Mouse (Mus musculus) thymus, adult 2 months (tissue): ENCODE measurements around the gene Spata31d1c. TPM values are rescaled to one million over a fixed set of nuclear protein-coding genes. Genes with fewer than 3 reads are reported as not detected.

Source experiments
- DNase-seq: peaks from one replicate; pipeline ENCODE4 v3.0.0; 2021
- H3K27ac ChIP-seq: fragments of 200-500 bp; 2 replicates; pipeline ENCODE4 v1.5.1; 2012; ENCODE audit warnings: low read length, control low read depth; ENCODE audit not compliant: control insufficient read depth, insufficient read depth
- H3K27me3 ChIP-seq: fragments of 200-500 bp; 2 replicates; pipeline ENCODE4 v1.6.1; 2012; ENCODE audit warnings: mild to moderate bottlenecking, low read length, moderate library complexity, mixed read lengths; ENCODE audit not compliant: control insufficient read depth, insufficient read depth
- H3K36me3 ChIP-seq: fragments of 200-500 bp; 2 replicates; pipeline ENCODE4 v1.6.1; 2012; ENCODE audit warnings: mild to moderate bottlenecking, low read length, moderate library complexity; ENCODE audit not compliant: control insufficient read depth, insufficient read depth
- H3K4me1 ChIP-seq: fragments of 200-500 bp; replicated peaks from 2 replicates; pipeline ENCODE4 v1.6.1; 2012; ENCODE audit warnings: low read length; ENCODE audit not compliant: control insufficient read depth, insufficient read depth
- H3K4me3 ChIP-seq: fragments of 200-500 bp; 2 replicates; pipeline ENCODE4 v1.5.1; 2012; ENCODE audit warnings: mild to moderate bottlenecking, low read length, control low read depth, moderate library complexity; ENCODE audit not compliant: control insufficient read depth, insufficient read depth
- CTCF ChIP-seq: fragments of 200-500 bp; IDR thresholded peaks from 2 replicates; pipeline ENCODE4 v1.5.1; 2012; ENCODE audit warnings: mild to moderate bottlenecking, control low read depth, low read length, moderate library complexity, borderline replicate concordance; ENCODE audit not compliant: control insufficient read depth, poor library complexity, insufficient read depth; ENCODE audit errors: extremely low read depth
- POLR2A ChIP-seq: fragments of 200-500 bp; IDR thresholded peaks from 2 replicates; pipeline ENCODE4 v1.6.1; 2012; ENCODE audit warnings: mild to moderate bottlenecking, low read length, control low read depth, moderate library complexity; ENCODE audit not compliant: control insufficient read depth, poor library complexity, insufficient read depth; ENCODE audit errors: extremely low read depth
- WGBS: fragments of 180-500 bp; shearing (Covaris S2); methylation state at CpG from one replicate; pipeline ENCODE4 v1.1.7; 2018; 5-methylcytosine and 5-hydroxymethylcytosine counted together
- polyA plus RNA-seq: library from polyadenylated mRNA; depleted of rRNA; stranded (reverse); fragments of >200 nt; gene quantifications from 2 replicates; pipeline ENCODE4 v1.2.3, GENCODE M21; 2012; rRNA removed

The Spata31d1c gene
- polyA plus RNA-seq, 1 experiment, result not detected

GRCm38 (mm10) chr13:65069969-65070368 is 37.1 kb downstream of the Spata31d1c start:
- no peak for TF ChIP-seq CTCF
- no peak for TF ChIP-seq POLR2A
- 86% methylated on average over 2 of the region's 2 CpGs for WGBS
- no peak for DNase-seq
- Histone ChIP-seq H3K27me3 (no peaks in the 10 kb centered on the region), H3K4me3 (no peak overlapping the region), H3K36me3 (peaks cover 6% of the 10 kb centered on the region), H3K4me1 (no peaks in the 10 kb centered on the region), H3K27ac (no peak overlapping the region)

Other genes with a start within 250 kb of the Spata31d1c start
- gene Cntnap3, start 129.1 kb upstream of the Spata31d1c start, polyA plus RNA-seq, result 0.01 and 0.03 TPM in 2 replicates
- gene Spata31, start 115.7 kb upstream of the Spata31d1c start, polyA plus RNA-seq, result not detected in 2 replicates
- gene Prss47, start 19.7 kb downstream of the Spata31d1c start, polyA plus RNA-seq, result not detected in 2 replicates
- 17.9 and 19.5 TPM in 2 replicates for gene Mfsd14b, start 79.9 kb downstream of the Spata31d1c start, polyA plus RNA-seq
- gene Olfr465-ps1, start 105.0 kb downstream of the Spata31d1c start, polyA plus RNA-seq, result not detected in 2 replicates
- not detected in 2 replicates for gene Olfr466, start 117.2 kb downstream of the Spata31d1c start, polyA plus RNA-seq
- gene Nlrp4f, start 172.9 kb downstream of the Spata31d1c start, polyA plus RNA-seq, result 0.04 TPM in 1 of 2 replicates, not detected in the other
- not detected in 2 replicates for gene Gm10775, start 226.5 kb downstream of the Spata31d1c start, polyA plus RNA-seq
- gene Zfp369, start 245.8 kb downstream of the Spata31d1c start, polyA plus RNA-seq, result 43.9 and 52.8 TPM in 2 replicates